Mouse (Mus musculus): ENCODE results near the gene Otud7b.
A peak's percentile ranks its signal among the peaks of the same experiment; 100 is the strongest.
"Not testable (repeated sequence)": the region's sequence is repeated elsewhere in the genome, so short reads cannot be mapped to it uniquely, and the experiment has no call there.

The Otud7b gene

DNA sequence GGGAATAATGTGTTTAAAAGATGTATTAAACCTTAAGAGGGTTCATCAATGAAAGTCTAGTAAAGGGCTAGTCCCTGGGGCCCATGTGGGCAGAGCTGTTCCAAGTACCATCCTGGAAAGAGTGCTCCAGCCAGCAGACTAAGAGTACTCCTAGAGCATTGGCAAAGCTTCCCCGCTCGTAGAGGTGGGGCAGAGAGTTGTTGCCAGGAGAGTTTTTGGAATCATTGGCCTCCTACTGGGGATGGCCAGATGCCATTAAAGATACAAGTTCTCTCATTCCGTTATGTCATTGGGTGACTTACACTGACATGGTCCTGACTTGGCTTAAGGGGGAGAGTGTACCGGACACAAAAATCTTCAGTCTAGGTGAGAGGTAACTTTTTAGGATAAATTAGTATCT is 75.2 kb downstream of the Otud7b start:
- no peak for DNase-seq (ENCODE audit: low spot score)

GRCm38 (mm10) chr3:96180727-96181477 is 76.6 kb downstream of the Otud7b start, which contains the start of gene Sv2a:
Gene Sv2a (plus strand): TSS chr3:96181151.
- DNase-seq (ENCODE audit: low spot score) = no peak

GRCm38 (mm10) chr3:96181510-96182381 is 77.4 kb downstream of the Otud7b start:
- DNase-seq (ENCODE audit: low spot score) = no peak

GRCm38 (mm10) chr3:96182382-96182776 is 78.1 kb downstream of the Otud7b start:
- DNase-seq (ENCODE audit: low spot score) = no peak

- DNase-seq (ENCODE audit: low spot score) = no peak
Measured at GRCm38 (mm10) chr3:96192977-96193376, 88.7 kb downstream of the Otud7b start.

GRCm38 (mm10) chr3:96194966-96195365 is 90.6 kb downstream of the Otud7b start:
- no peak for DNase-seq (ENCODE audit: low spot score)

DNA sequence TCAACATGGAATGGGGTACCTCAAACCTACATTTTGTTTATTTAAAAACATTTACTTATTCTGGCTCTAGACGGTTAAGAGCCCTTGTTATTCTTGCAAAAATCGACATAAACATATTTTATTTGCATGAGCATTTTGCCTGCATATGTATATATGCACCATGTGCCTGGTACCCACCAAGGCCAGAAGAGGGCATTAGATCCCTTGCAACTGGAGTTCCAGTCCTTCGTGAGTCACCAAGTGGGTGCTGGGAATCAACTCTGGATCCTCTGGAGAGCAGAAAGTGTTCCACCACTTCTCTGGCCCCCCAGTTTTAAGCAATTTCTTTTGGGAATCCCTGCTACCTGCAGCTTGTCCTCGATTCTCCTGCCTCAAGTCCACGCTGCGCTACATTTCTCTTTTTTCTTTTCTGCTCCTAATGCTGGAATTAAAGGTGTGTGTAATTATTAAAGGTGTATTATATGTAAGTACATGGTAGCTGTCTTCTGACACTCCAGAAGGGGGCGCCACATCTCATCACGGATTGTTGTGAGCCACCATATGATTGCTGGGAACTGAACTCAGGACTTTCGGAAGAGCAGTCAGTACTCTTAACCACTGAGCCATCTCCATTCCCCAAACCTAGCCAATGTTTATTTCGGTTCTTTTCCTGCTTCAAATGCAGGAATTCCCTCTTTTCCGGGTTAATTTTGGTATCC is 91.4 kb downstream of the Otud7b start:
- no peak for DNase-seq (ENCODE audit: low spot score)

GRCm38 (mm10) chr3:96196437-96197128 is 92.3 kb downstream of the Otud7b start:
- no peak for DNase-seq (ENCODE audit: low spot score)

- DNase-seq (ENCODE audit: low spot score) = peak; percentile 52
Measured at GRCm38 (mm10) chr3:96197129-96197749, 92.9 kb downstream of the Otud7b start.

DNA sequence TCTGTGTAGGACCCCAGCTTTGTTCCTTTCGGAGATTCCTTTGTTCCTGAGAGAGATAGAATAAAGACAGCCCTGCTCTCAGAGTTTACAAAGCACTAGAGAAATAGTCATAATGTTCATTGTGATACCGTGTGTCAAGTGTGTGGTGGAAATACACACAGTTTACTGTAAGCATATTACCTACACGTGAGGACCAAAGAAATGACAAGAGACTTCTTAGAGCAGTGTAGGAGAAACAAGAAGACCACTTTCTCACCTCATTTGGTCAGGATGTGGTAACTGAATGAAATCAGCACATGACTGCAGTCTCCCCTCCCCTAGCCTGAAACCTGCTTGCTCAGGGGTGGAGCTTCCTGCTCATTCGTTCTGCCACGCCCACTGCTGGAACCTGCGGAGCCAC is 93.9 kb downstream of the Otud7b start:
- DNase-seq (ENCODE audit: low spot score) = no peak

GRCm38 (mm10) chr3:96198601-96199251 is 94.4 kb downstream of the Otud7b start:
- not testable (repeated sequence) for DNase-seq (ENCODE audit: low spot score)

GRCm38 (mm10) chr3:96199731-96200130 is 95.4 kb downstream of the Otud7b start:
- no peak for DNase-seq (ENCODE audit: low spot score)

DNA sequence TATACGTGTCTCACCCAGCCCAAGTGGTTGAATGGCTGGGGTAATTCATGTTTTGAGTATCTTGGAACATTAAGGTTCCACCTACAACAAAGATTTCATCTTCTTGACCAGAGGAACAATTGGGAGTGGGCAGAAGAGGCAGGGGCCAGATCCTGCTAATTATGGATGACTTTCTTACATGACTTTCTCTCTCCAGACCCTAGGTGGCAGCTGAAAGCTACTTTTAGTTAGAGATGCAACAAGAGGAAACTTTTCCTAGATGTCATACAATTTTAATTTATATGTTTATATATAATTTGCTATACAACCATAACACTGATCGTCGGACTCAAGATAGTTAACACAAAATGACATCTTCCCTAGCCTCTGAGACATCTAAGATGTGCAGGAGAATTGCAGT is 103.5 kb downstream of the Otud7b start:
- DNase-seq (ENCODE audit: low spot score) = no peak

GRCm38 (mm10) chr3:96209242-96209641 is 104.9 kb downstream of the Otud7b start:
- no peak for DNase-seq (ENCODE audit: low spot score)

All from urinary bladder, postnatal 10 days (tissue).